Mouse (Mus musculus) regulatory T cell (primary cell): ENCODE measurements around the gene Mex3d.
"Not testable (repeated sequence)": the region's sequence is repeated elsewhere in the genome, so short reads cannot be mapped to it uniquely, and the experiment has no call there.

Experiments
- in situ Hi-C: fragments of 300-600 bp; cut with MboI, MseI; formaldehyde crosslinking; loops from one replicate; pipeline ENCODE4 v1.15.1; 2025; ENCODE audit warnings: high pct_unique_total_duplicates

Mex3d gene

GRCm38 (mm10) chr10:80356737-80357136 lies 30.7 kb downstream of the Mex3d start:
- in situ Hi-C loops, result no loop called here

DNA sequence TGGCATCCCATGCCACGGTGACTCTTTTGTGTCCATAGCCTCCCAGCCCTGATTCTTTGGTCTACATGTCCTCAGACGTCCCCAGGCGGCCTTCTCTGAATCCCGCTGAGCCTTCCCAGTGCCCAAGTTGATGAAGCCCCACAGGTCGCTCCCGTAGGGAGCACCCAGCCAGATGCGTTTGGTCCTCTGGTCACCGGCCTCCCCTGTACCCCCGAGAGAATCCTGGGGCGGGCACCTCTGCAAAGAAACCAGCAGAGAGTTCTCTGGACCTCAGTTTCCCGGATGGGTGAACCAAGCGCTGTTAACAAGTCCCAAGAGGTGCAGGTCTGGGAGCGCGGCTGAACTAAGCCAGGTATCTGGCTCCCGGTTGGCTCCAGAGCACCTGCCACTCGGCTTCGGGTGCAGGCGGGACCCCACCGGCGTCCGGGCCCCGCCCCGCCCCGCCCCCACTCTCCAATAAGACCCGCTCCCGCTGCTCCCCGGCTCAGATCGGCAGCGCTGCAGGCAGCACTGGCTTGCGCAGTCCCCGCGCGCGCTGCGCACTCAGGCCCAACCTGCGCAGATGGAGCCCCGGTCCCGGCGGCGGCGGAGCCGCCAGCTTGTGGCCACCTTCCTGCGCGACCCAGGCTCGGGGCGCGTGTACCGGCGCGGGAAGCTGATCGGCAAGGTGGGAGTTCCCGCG lies 31.3 kb downstream of the Mex3d start, which contains the start of gene Plk5:
TSS of gene Plk5 (plus strand) at position 459 of the 682 bp plus-strand sequence.
- in situ Hi-C loops, result no loop called here

DNA sequence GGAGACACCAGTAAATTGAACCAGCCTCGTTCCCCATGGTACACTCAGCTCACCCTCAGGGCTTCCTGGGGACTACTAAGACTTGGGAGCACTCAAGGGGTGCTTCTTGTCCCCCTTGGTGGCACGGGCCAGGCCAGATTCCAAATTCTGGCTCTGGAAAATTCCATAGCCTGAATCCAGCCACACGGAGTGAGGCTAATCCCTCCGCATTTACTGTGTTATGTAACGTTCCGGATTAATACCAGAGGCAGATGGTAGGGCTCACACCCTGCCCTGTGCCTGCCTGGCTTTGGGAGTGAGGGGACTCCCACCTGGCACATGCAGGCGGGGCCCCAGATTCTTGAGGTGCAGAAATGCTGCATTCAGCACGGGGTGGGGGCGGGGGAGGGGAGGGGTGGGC lies 32.0 kb downstream of the Mex3d start:
- in situ Hi-C loops, result no loop called here

DNA sequence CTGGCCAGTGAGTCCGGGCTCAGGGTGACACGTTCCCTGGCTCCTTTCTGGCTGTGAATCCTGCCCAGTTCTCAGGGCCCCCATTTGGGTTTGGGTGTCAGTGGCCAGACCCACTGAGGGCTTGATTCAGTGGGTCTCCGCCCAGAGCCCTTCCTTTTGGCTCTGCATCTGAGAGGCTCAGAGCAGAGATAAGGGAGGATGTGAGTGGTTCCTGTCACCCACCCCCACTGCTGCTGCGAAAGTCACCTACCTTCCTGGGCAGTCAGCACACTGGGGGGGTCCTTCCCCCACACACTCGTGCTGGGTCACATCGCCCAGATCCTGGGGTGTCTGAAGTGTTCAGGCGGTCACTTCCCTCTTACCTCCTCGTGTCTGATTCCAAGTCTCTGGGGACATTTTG lies 34.7 kb downstream of the Mex3d start:
- in situ Hi-C loops, result no loop called here

- in situ Hi-C loops, result no loop called here
Measured at GRCm38 (mm10) chr10:80351896-80352295, 35.6 kb downstream of the Mex3d start.

DNA sequence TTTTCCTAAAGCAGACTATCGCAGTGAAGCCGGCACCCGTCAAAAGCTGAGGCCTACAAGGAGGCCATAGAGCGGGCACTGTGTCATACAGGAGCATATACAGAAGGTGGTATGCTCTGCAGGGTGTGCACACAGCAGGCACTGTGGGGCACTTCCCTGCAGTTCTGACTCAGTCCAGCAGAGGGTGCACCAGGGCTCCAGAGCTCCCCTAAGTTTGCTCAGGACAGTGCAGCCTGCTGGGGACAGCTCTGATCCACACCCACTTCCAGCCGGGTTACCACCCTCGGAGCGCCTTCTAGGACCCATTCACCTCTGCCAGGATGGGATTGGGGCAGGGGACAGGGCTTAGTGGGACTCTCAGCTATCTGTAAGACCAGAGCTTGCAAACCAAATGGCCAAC lies 37.2 kb downstream of the Mex3d start:
- in situ Hi-C loops, result no loop called here

- in situ Hi-C loops, result no loop called here
Measured at GRCm38 (mm10) chr10:80348981-80349380, 38.5 kb downstream of the Mex3d start.

- in situ Hi-C loops, result no loop called here
Measured at GRCm38 (mm10) chr10:80348244-80348781, 39.1 kb downstream of the Mex3d start, which contains the start of gene Adamtsl5. Adamtsl5 (minus strand) TSS chr10:80348412.

GRCm38 (mm10) chr10:80347514-80347967 lies 39.9 kb downstream of the Mex3d start:
- in situ Hi-C loops, result no loop called here

- in situ Hi-C loops, result not testable (repeated sequence)
Measured at GRCm38 (mm10) chr10:80345929-80346328, 41.5 kb downstream of the Mex3d start.

GRCm38 (mm10) chr10:80345122-80345521 lies 42.3 kb downstream of the Mex3d start:
- in situ Hi-C loops, result no loop called here

DNA sequence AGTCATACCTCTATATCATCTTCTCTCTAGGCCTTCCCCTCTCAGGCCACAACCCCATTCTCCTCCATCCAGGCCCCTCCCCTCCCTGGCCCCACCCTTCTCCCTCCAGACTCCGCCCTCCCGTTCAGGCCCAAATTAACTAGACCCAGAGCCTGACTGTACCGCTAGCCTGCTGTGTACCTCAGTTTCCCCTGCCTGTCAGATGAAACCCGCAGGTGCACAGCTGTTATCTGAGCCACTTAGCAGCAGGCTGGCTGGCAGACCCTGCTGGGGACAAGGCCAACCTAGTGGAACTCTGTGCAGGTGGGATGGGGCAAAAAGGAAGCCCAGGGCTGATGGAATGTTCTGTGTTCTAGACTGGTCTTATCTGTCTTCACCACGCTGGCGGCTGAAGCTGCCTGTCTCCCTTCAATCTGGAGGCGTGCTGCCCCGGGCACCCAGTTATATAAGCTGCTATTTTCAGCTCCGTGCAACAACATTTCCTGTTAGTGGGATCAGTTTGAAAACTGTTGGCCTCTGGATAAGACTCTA lies 43.3 kb downstream of the Mex3d start:
- in situ Hi-C loops, result no loop called here

GRCm38 (mm10) chr10:80343425-80343895 lies 44.0 kb downstream of the Mex3d start:
- in situ Hi-C loops, result no loop called here

- in situ Hi-C loops, result no loop called here
Measured at GRCm38 (mm10) chr10:80342749-80343424, 44.6 kb downstream of the Mex3d start.

- in situ Hi-C loops, result no loop called here
Measured at GRCm38 (mm10) chr10:80342305-80342748, 45.1 kb downstream of the Mex3d start.

- in situ Hi-C loops, result no loop called here
Measured at GRCm38 (mm10) chr10:80341491-80342304, 45.8 kb downstream of the Mex3d start.

GRCm38 (mm10) chr10:80341026-80341425 lies 46.4 kb downstream of the Mex3d start:
- in situ Hi-C loops, result no loop called here

GRCm38 (mm10) chr10:80339941-80340750 lies 47.3 kb downstream of the Mex3d start:
- in situ Hi-C loops, result no loop called here

DNA sequence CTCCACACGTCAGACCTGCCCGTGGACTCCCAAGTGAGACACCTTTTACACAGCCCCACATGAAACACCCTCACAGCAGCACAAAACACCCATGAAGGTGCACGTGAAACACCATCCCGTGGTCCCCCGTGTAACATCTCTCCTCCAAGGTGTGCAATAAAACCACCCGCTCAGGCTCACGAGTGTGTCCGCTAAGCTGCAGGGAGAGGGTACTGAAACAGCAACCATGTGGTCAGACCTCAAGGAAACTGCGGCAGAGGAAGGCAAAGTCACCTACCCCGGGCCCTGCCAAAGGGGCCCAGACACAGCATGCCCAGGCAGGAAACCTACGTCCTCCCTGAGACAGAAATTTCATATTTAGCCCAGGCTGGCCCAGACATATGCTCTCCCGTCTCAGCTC lies 51.2 kb downstream of the Mex3d start:
- in situ Hi-C loops, result no loop called here

DNA sequence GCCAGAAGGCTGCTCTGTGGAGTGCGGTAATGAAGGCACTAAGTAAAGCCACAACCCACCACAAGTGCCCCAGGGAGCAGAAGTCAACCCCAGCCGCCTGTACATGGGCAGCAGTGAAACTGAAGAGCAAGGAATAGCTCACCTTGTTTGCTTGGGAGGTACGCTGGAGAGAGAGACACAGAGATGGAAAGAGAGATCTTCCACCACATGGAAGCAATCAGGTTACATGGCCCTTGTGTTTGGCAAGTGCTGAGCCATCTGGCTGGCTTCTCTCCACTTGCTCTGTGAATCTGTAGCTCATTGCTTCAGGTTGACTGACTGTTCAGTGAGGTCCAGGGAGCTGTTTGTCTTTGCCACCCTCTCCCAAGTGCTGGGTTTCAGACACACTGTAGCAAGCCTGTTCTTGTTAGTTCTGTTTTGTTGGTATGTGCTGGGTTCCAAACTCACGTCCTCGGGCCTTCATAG lies 54.9 kb downstream of the Mex3d start:
- in situ Hi-C loops, result no loop called here
